Mouse (Mus musculus): Measurements from ENCODE around the gene Slc9a9.

The Slc9a9 gene

DNA sequence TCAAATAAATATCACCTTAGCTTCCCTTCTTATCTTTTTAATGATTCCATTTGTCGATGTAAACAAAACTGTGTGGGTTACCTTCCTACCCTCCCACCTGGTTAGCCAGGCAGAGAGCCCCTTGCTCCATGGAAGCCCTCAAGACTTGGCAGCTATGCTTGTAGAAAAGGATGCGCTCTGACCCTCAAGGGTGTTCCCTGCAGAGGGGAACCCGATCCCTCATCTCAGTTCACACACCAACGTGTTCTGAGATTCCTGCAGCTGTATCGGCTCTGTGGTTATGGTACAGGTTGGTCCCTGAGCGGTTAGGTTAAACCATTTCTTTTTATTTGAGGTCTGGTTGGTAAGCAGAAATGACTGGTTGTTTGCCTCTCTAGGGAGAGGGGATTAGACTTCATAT lies 484.3 kb downstream of the Slc9a9 start:
- in situ Hi-C loops (cut with MboI), result no loop called here

DNA sequence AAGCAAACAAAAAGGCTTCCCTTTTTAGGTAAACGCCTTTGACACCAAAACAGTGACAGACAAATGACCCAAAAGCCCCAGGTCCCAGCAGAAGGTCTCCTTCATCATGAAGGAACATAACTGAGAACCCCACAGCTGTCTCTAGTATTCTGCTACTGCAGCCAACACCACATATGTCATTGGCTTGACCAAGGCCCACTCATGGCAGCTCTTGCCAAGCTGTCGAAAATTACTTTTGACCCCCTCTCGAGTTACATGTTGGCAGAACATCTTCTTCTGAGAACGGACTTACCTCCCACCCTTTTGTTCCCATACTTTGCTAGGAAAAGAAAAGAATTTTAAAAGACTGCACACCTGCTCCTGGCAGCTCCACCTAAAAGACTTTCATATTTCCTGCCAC lies 488.2 kb downstream of the Slc9a9 start:
- in situ Hi-C loops (cut with MboI), result no loop called here

DNA sequence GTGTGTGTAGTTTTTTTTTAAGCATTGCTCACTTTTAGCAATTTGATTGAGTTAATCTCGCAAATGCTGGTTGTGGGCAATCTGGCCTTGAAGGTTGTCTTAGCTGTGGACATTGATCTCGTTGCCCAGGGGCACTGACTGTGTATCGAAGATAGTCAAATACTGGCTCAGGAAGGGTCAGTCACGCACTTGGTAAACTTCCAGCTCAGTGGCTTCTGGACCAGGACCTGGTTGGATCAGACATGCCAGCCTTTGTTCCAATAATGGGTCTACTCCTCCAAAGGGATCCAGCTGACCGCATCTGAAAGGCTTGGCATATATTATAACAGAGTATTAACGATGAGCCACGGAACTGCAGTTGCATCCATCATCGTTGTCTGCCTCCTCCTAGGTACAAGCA lies 489.2 kb downstream of the Slc9a9 start:
- in situ Hi-C loops (cut with MboI), result no loop called here

DNA sequence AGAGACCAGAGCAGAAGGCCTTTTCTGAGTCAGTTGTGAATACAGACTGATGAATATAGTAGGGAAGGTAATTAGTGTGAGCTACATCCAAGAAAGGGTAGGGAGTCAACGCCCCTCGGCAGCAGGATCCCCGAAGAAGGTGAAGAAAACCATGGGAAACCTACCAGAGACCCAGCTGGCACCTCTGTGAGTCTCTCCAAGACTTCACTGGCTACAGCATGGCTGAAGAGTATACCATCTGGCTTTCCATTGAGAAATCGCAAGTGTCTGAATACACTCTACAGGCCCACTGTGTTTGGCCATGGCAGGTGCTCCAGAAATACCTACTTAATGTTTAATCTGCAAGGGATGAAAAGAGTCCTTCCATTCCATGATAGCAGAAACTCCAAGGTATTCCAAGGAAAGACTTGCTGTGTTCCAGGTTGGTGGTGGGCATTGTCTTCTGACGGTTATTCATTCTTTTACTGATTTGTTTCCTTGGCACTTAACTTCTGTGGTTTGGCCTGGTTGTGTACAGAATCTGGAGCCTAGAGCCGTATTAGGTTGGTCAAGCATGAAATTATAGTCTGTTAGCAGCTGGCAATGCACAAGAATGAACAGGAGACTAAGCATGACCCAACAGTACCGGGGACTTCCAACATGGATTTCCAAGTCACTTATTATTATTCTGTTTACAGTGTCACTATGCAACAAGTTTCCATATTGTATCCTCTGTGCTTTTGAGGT lies 491.0 kb downstream of the Slc9a9 start:
- in situ Hi-C loops (cut with MboI), result no loop called here

DNA sequence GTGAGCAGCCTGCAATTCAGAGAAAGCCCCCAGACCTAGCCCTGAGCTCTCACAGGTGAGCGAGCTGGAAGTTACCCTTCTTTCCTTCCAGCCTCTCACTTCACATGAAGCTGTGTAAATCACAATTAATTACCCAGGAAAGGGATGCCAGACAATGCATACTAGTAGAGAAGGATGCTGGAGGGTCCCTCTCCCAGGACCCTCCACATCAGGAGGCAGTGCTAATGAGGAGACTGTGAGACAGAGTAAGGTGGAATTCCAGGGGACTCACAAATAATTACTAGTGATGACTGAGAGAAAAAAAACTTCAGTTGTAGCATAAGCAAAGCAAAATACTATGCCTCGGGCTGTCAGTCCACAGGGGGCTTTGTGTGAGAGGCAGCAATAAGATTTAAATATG lies 492.0 kb downstream of the Slc9a9 start:
- in situ Hi-C loops (cut with MboI), result no loop called here

DNA sequence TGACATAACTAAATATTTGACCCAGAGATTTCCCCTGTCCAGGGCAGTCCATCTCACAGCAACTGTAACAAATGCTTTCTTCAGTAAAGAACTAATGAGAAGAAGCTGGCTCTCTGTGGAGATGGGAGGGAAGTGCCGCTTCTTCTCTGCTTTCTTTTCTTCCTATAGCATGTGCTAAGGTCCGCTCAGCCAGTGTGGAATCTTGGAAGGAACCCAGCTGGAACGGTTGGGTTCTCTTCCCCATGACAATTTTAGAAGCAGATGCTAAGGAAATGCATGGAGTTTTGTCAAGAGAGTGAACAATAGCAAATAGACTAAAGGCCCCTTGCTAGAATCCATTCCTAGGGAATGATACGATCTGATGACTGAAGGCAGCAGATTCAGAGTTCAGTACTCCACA lies 496.5 kb downstream of the Slc9a9 start:
- in situ Hi-C loops (cut with MboI), result no loop called here

DNA sequence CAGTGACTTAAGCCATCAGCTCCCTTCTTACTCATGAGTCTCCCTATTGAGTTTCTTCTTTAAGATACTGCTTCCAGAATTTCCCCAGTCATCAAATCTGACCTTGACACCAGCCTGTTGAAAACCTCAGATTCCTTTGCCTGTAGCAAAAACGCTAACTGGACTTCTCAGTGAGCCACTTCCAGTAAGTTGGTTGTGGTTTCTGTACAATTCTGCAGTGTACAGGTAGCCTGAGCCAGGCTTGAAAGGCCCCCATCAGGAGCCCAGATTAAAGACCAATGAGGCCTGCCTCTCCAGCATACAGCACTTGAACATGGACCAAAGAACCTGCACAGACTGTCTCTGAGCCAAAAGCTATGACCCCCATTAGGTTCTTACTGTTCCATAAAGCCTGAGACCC lies 498.1 kb downstream of the Slc9a9 start:
- in situ Hi-C loops (cut with MboI), result no loop called here

DNA sequence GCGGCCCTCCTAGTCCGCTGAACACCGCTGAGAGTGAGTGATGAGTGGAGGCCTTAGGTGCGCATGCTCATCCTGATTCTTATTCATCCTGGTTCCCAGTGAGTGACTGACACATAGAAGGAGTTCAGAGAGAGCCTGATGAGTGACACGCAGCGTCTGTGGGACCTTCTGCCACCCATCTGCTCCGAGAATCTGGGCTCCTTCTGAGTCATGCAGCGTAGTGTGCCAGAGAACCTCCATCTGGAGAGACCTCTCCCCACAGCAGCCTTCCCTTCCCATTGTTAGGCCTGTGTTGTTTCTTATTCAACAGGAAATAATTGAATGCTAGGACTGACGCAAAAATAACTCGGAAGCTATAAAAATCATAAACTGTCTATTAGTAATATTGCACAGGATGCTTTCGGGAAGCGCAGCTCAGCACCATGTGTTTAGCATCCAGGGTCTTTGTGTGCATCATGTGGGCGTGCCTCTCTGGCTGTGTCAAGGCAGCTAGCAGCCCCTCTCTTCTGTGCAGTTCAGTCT lies 498.8 kb downstream of the Slc9a9 start:
- in situ Hi-C loops (cut with MboI), result no loop called here

DNA sequence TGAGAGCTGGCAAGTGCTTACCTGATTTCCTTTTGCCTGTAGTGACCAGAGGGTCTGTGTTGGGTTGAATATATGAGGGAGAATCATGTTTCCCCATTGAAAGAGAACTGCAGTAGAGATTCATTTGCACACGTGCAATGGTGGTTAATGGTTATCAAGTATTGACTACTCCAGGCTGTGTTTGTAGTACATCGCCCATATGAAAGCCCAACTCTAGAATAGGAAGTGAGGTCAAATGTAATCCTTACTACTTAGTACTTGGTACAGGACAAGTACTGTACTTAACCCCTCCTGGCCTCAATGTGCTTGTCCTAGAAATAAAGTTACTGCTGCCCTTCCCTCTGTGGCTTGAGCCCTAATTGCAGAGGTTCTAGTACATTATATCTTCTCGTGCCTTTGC lies 508.5 kb downstream of the Slc9a9 start:
- in situ Hi-C loops (cut with MboI), result no loop called here

DNA sequence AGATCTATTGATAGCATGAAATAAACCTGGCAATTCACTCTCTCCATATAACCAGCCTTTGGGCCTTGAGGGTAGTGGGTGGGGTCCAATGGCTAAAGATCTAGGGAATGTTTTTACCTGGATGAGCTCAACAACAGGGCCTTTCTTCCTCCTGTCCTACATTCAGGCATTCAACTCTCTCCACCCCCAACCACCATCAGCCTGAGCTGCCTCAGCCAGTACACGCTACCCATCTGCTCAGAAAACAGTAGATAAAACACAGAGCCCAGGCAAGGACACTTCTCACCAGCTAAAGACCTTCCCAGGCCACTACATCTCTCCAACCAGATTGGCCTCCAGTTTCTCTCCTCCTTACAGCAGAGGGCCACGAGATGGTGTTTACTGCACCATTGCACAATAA lies 510.3 kb downstream of the Slc9a9 start:
- in situ Hi-C loops (cut with MboI), result no loop called here

DNA sequence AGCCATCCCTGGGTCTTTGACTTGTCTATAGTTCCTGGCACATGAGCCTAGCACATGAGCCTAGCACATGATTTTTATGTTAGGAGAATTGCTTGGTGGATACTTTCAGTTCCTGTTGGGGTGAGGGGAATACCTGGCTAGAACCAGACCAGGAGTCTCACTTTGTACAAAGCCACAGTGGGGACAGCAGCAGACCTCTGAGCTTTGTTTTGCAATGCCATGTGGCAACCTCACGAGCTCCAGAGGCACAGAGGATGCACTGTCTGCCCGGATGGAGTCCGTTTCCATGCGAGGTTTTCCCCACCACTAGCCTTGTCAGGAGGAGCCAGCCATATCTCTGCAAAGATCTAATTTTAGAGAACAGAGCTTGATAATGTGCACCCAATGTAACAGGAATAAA lies 510.9 kb downstream of the Slc9a9 start:
- in situ Hi-C loops (cut with MboI), result no loop called here

DNA sequence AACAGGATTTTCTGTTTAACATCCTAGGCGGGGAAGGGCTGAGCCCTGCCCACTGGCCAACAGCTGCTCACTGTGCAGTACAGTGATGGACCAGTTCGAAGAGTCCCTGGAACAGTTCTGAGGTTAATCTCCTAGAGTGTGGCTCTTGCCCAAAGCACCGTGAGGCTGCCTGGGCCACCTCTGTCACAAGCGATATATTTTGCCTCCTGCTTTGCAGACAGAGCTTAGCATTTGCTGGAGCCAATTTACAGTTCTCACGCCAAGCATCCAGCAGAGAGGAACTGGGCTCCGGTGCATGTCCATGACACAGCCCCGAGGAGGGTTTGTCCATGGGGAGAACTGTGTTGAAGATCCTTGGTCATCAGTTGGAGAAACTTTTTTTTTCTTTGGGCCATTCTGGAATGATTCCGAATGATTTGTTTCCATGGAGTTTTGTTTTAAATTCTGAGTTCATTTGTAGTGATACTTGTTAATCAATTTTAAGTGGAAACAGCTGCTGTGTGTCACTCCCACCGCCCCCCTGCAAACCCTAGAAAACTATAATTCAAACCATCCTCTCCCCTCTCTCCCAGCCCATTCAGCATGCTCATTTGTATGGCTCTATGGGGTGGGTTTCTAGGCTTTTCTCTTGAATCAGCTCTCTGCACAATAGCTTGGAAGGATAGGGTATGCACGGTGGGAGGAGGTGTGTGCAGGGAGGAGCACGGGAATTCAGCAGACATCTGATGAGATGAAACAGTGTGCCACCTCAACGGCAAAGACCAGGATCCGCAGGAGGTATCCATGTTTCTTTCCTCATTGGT lies 511.7 kb downstream of the Slc9a9 start:
- in situ Hi-C loops (cut with MboI), result no loop called here

DNA sequence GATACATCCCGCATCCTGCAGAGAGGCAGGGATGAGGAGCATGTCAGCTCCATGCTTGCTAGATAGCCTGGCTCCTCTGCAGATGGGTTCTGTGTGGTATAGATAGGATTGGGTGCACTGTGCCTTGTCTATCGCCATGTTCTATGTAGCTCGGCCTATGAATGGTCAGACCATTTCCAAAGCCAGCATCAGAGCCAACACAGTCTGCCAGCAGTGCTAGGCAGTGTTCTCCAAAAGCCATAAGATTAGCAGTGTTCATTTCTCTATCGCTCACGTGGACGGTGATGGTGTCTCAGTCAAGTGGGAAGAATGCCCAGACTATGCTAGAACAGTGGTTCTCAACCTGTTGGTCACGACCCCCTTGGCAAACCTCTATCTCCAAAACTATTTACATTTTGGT lies 512.6 kb downstream of the Slc9a9 start:
- in situ Hi-C loops (cut with MboI), result no loop called here

DNA sequence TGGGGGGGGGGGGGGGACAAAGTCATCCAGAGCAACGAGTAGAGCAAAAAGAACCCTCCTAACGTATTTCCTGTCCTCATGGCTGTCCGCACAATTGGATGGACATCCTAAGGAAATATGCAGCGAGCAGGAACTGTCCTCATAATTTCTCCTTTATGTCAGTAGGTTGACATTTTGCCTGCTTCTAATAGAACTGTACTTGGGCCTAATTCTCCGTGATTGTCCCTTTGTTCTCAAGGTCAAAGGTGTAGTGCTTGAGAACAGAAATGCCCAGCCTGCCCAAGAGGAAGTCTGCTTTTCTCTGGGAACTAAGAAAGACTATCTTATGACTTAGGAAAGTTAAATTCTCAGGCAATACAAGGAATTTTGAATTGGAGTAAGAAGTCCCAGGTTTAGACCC lies 514.7 kb downstream of the Slc9a9 start:
- in situ Hi-C loops (cut with MboI), result no loop called here

DNA sequence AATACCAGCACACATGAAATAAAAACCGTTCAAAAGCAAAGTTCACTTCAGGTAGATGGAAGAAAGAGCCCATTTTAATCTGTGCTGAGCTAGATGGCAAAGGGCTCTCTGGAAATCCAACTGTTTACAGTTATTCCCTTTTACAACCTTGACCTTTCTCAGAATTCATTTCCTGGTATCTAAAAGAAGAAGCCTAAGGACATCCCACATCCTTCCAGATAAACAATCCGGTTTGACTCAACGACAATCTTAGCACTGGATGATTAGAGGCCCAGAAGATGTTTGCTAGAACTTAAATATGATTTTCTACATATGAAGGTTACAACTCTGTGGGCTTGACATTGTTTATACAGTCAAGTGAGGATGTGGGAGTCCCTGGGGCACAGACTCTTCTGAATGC lies 516.1 kb downstream of the Slc9a9 start:
- in situ Hi-C loops (cut with MboI), result no loop called here

DNA sequence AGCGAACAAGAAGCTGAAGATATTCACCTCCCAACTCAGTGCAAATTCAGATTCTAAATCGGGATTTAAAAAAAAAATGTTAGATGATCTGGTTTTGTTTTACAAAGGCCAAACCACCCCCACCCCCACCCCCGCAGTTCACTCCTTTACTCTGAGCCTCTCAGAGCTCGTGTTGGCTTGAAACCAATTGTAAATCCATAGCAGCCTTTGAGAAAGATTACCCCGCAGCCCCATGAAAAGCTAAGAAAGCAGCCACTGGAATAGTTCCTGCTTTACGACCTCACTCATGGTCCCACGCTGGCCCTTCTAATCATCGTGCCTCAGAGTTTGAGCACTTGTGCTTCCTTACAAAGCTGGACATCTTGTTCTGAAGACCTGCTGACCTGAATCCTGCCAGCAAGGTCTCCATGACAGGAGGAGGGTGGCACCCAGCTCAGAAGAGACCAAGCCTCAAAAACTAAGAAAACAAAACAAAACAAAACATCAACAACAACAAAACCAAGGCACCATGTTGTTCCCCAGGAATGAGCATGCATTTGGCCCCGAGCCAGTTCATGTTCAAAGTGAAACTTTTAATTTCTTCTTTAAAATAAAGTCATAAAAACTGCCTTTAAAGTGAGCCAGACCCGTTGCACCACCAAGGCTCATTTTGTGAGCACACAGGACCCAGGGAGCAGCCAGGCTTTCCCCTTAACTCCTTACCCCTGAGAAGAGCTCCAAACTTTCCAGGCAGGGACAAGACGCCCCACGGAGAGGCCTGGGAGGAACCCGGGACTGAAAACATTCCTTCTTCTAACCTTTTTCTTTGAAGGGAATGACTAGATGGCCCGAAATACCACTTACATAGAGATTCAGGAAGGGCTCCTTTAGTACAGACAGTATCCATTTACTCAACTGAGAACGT lies 516.9 kb downstream of the Slc9a9 start:
- in situ Hi-C loops (cut with MboI), result no loop called here

DNA sequence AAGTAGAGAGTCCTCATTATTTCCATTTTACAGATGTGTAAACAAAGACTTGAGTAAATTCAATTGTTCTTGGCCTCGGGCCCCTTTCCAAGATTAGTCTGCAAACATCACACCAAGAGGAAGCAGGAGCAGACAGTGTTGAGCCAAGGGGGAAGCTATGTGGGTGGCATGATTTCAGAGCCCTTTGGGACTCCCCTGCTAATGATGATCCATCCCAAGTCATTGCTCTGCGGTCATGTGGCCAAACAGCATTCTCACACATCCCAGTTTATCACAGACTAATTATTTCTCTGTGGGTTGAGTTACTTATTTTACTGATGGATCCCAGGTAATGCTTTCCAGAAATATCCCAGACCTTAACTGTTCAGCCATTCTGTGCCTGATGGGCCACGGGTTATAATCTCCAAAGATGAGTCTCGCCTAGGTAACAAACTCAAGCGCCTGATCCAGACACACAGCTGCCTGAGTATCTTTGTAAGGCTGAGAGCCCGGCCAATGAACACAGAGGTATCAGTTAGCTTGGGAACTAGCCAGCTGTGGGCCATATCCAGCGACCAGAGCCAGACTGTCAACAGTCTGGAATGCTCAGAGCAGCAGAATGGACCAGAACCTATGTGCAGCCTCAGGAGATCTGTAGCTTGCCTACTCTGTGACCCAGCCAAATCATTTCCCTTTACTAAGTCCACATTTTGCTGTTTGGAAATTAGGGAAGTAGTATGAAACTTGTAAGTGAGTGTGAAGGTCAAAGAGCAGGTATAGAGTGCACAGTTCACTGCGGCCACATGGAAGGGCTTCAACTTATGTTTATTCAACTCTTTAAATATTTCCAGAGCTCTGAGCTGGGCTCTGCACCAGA lies 518.9 kb downstream of the Slc9a9 start:
- in situ Hi-C loops (cut with MboI), result no loop called here

DNA sequence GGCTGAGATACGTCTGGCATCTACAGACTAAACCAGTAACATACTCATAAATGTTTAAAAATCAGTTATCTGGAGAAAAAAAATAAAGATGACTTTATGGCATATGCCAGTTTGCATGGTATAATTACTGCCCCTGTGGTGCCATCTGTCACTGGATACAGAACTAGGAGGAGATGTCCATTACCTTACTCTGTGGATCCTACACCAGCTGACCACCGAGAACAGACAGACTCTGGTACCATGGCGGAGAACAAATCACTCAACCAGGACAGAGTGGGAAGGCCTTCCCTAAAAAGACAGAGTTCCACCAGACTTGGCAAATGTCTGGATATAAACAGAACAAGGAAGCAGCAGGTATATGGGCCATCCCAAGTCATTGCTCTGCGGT lies 519.5 kb downstream of the Slc9a9 start:
- in situ Hi-C loops (cut with MboI), result no loop called here

DNA sequence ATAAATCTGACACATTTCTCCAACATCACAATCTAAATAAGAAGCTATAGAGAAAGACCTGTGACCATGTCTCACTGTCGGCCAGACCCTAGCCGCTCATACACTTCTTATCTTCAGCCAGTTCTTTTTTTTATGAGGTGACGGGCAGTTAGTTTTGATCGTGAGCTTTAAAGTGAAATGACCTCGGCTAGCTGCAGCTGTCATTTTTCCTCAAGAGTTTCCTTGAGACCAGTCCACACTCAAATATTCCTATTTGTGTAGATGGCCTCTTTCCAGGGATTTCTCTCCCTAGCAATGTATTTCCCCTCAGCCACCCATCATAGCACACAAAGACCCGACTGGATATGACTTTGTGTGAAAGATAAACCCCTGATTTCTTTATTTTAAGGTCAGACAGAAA lies 521.7 kb downstream of the Slc9a9 start:
- in situ Hi-C loops (cut with MboI), result no loop called here

DNA sequence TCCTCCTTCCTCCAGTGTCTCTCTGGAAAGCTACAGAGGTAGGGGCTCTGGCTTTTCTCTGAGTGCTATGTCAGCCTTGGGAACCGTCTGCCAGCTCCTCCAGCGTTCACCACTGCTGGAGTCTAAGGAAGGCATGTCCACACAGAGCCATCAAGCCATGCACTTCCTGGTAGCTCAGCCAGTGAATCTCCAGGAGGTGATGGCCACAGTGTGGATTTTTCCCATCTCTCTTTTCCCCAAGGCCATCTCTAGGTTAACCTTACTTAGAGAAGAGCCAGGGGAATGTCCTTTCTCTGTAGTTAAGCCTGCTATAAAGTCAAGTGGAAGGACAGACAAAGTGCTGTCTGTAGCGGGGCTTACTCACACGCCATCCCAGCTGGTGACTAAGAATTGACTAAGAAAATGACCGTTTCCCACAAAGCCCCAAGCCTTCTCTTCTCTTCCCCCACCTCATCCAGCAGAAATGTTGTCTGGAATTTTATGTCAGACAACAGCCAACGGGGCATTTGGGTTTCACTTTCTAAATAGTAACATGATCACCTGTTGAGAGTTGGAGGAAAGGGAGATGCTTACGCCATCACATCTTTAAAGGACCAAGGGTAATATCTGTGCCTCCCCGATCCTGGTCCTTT lies 523.3 kb downstream of the Slc9a9 start:
- in situ Hi-C loops (cut with MboI), result no loop called here

DNA sequence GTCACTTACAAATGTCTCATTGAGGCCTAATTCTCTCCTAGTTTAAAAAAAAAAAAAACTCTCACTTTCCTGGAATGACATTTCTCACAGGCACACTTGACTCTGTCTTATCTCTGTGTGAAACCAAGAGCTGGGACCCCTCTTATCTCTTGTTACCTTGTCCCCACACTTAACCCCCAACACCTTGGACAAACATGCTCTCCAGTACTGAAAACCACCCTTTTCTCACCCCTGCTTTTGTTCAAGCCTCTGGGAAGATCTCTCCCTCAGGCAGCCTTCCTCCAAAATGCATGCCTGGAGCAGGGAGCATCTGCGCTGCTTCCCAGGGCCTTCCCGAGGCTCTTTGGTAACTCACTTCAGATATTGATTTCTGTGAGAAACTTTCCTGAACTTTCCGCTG lies 524.0 kb downstream of the Slc9a9 start:
- in situ Hi-C loops (cut with MboI), result no loop called here

Measured in mature B cell (primary cell).